Mouse (Mus musculus): ENCODE results near the gene Inpp4a.

Gene Inpp4a

GRCm38 (mm10) chr1:37359395-37360092, 59.9 kb downstream of the Inpp4a start:
- TF ChIP-seq GATA4 (IDR thresholded peaks at IDR 0.05; ENCODE audit: insufficient replicate concordance, low read length): no peak

GRCm38 (mm10) chr1:37360781-37361180, 61.1 kb downstream of the Inpp4a start:
- TF ChIP-seq GATA4 (IDR thresholded peaks at IDR 0.05; ENCODE audit: insufficient replicate concordance, low read length): no peak

GRCm38 (mm10) chr1:37362721-37363120, 63.1 kb downstream of the Inpp4a start:
- no peak for TF ChIP-seq GATA4 (IDR thresholded peaks at IDR 0.05; ENCODE audit: insufficient replicate concordance, low read length)

GRCm38 (mm10) chr1:37368125-37368524, 68.5 kb downstream of the Inpp4a start:
- TF ChIP-seq GATA4 (IDR thresholded peaks at IDR 0.05; ENCODE audit: insufficient replicate concordance, low read length): no peak

GRCm38 (mm10) chr1:37368768-37369385, 69.2 kb downstream of the Inpp4a start:
- TF ChIP-seq GATA4 (IDR thresholded peaks at IDR 0.05; ENCODE audit: insufficient replicate concordance, low read length): no peak

GRCm38 (mm10) chr1:37376177-37376576, 76.5 kb downstream of the Inpp4a start:
- no peak for TF ChIP-seq GATA4 (IDR thresholded peaks at IDR 0.05; ENCODE audit: insufficient replicate concordance, low read length)

GRCm38 (mm10) chr1:37376751-37377150, 77.1 kb downstream of the Inpp4a start:
- TF ChIP-seq GATA4 (IDR thresholded peaks at IDR 0.05; ENCODE audit: insufficient replicate concordance, low read length): no peak

- no peak for TF ChIP-seq GATA4 (IDR thresholded peaks at IDR 0.05; ENCODE audit: insufficient replicate concordance, low read length)
Observed at GRCm38 (mm10) chr1:37378095-37378494, 78.4 kb downstream of the Inpp4a start.

- no peak for TF ChIP-seq GATA4 (IDR thresholded peaks at IDR 0.05; ENCODE audit: insufficient replicate concordance, low read length)
Observed at GRCm38 (mm10) chr1:37379536-37379935, 79.9 kb downstream of the Inpp4a start.

- TF ChIP-seq GATA4 (IDR thresholded peaks at IDR 0.05; ENCODE audit: insufficient replicate concordance, low read length): no peak
Observed at GRCm38 (mm10) chr1:37380913-37381312, 81.2 kb downstream of the Inpp4a start.

- no peak for TF ChIP-seq GATA4 (IDR thresholded peaks at IDR 0.05; ENCODE audit: insufficient replicate concordance, low read length)
Observed at GRCm38 (mm10) chr1:37384304-37384703, 84.6 kb downstream of the Inpp4a start.

GRCm38 (mm10) chr1:37386448-37386971, 86.8 kb downstream of the Inpp4a start:
- no peak for TF ChIP-seq GATA4 (IDR thresholded peaks at IDR 0.05; ENCODE audit: insufficient replicate concordance, low read length)

- TF ChIP-seq GATA4 (IDR thresholded peaks at IDR 0.05; ENCODE audit: insufficient replicate concordance, low read length): no peak
Observed at GRCm38 (mm10) chr1:37393174-37393573, 93.5 kb downstream of the Inpp4a start.

GRCm38 (mm10) chr1:37396481-37396880, 96.8 kb downstream of the Inpp4a start:
- no peak for TF ChIP-seq GATA4 (IDR thresholded peaks at IDR 0.05; ENCODE audit: insufficient replicate concordance, low read length)

- no peak for TF ChIP-seq GATA4 (IDR thresholded peaks at IDR 0.05; ENCODE audit: insufficient replicate concordance, low read length)
Observed at GRCm38 (mm10) chr1:37398961-37399360, 99.3 kb downstream of the Inpp4a start.

- no peak for TF ChIP-seq GATA4 (IDR thresholded peaks at IDR 0.05; ENCODE audit: insufficient replicate concordance, low read length)
Observed at GRCm38 (mm10) chr1:37399734-37400133, 100.1 kb downstream of the Inpp4a start.
